Mouse (Mus musculus) bone marrow, adult 2 months (tissue): Measurements from ENCODE around the gene Cerkl. TPM values are rescaled to one million over a fixed set of nuclear protein-coding genes. Genes with fewer than 3 reads are reported as not detected.

Experiments used
- H3K27ac ChIP-seq: fragments of 200-500 bp; 2 replicates; pipeline ENCODE4 v1.5.1; 2012; ENCODE audit warnings: low read depth, mild to moderate bottlenecking, control low read depth, inconsistent platforms, low read length; ENCODE audit not compliant: control insufficient read depth, poor library complexity, insufficient read depth
- H3K4me1 ChIP-seq: fragments of 200-500 bp; 2 replicates; pipeline ENCODE4 v1.6.1; 2011; ENCODE audit warnings: low read length; ENCODE audit not compliant: control insufficient read depth, insufficient read depth
- H3K4me3 ChIP-seq: fragments of 200-500 bp; replicated peaks from 2 replicates; pipeline ENCODE3; 2011; ENCODE audit warnings: mild to moderate bottlenecking, low read depth, low read length, control low read depth; ENCODE audit not compliant: control insufficient read depth
- CTCF ChIP-seq: fragments of 200-500 bp; IDR thresholded peaks from 2 replicates; pipeline ENCODE4 v1.5.1; 2011; ENCODE audit warnings: low read length, control low read depth; ENCODE audit not compliant: control insufficient read depth, insufficient read depth
- POLR2A ChIP-seq: fragments of 200-500 bp; IDR thresholded peaks from 2 replicates; pipeline ENCODE4 v1.6.1; 2011; ENCODE audit warnings: low read depth, mild to moderate bottlenecking, control low read depth, low read length, borderline replicate concordance; ENCODE audit not compliant: control insufficient read depth
- WGBS: fragments of 180-500 bp; shearing (Covaris S2); methylation state at CpG from one replicate; pipeline ENCODE4 v1.1.7; 2018; 5-methylcytosine and 5-hydroxymethylcytosine counted together
- polyA plus RNA-seq: library from polyadenylated mRNA; stranded (reverse); fragments of >200 nt; gene quantifications from 2 replicates; pipeline ENCODE4 v1.2.4, GENCODE M21; 2011; ENCODE audit warnings: low replicate concordance; ENCODE audit not compliant: missing spikeins, insufficient read depth, insufficient read length

Gene Cerkl
- polyA plus RNA-seq, 1 experiment: 22.0 TPM

- no peak overlapping the region for H3K4me3 ChIP-seq
- TF ChIP-seq POLR2A (no peak), CTCF (no peak)
- no peaks in the 10 kb centered on the region for H3K4me1 ChIP-seq
- H3K27ac ChIP-seq: no peak overlapping the region
- 7% methylated on average over 44 of the region's 44 CpGs for WGBS
Measured at GRCm38 (mm10) chr2:79459061-79460045, 2.8 kb upstream of the Cerkl start.

DNA sequence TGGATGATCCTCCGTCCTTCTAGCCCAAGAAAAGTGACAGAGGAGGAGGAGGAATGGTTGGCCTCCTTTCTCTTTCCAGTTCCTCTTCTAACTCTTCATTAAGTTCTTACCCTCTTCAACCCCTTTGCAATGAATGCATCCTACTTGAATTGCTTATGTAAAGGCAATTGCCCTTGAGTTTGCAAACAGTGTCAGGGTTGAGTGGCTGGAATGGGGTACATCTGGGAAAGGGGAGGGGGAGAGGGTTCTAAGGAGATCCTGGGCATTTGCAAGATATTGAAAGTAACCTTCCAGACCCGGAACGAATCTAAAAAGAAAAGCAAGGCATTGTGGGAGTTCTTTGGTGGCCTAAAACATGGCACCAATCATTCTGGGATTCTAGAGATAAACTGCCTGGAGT lies 1.3 kb upstream of the Cerkl start:
- 16% methylated on average over 3 of the region's 3 CpGs for WGBS
- TF ChIP-seq CTCF: no peak
- TF ChIP-seq POLR2A: no peak
- no peaks in the 10 kb centered on the region for H3K4me1 ChIP-seq
- H3K4me3 ChIP-seq: no peak overlapping the region
- H3K27ac ChIP-seq: no peak overlapping the region

GRCm38 (mm10) chr2:79457434-79457833 lies 849 bp upstream of the Cerkl start:
- Histone ChIP-seq H3K27ac (no peak overlapping the region), H3K4me1 (no peaks in the 10 kb centered on the region), H3K4me3 (no peak overlapping the region)
- 48% methylated on average over 3 of the region's 3 CpGs for WGBS
- no peak for TF ChIP-seq CTCF
- no peak for TF ChIP-seq POLR2A

GRCm38 (mm10) chr2:79455646-79456045 lies 939 bp downstream of the Cerkl start:
- 10% methylated on average over 10 of the region's 10 CpGs for WGBS
- H3K4me3 ChIP-seq: no peak overlapping the region
- H3K27ac ChIP-seq: no peak overlapping the region
- TF ChIP-seq CTCF (no peak), POLR2A (no peak)
- no peaks in the 10 kb centered on the region for H3K4me1 ChIP-seq

- WGBS: 16% methylated on average over 15 of the region's 15 CpGs
Measured at GRCm38 (mm10) chr2:79454786-79455446, 1.7 kb downstream of the Cerkl start.

GRCm38 (mm10) chr2:79453901-79454781 lies 2.4 kb downstream of the Cerkl start:
- Histone ChIP-seq H3K4me3 (no peak overlapping the region), H3K27ac (no peak overlapping the region), H3K4me1 (no peaks in the 10 kb centered on the region)
- no peak for TF ChIP-seq POLR2A
- no peak for TF ChIP-seq CTCF
- WGBS: 6% methylated on average over 55 of the region's 55 CpGs

More at GRCm38 (mm10) chr2:79454786-79455446, 1.7 kb downstream of the Cerkl start:
- Histone ChIP-seq H3K4me1 (no peaks in the 10 kb centered on the region), H3K4me3 (no peak overlapping the region), H3K27ac (no peak overlapping the region)
- no peak for TF ChIP-seq CTCF
- no peak for TF ChIP-seq POLR2A

GRCm38 (mm10) chr2:79451438-79451837 lies 5.1 kb downstream of the Cerkl start:
- Histone ChIP-seq H3K4me3 (no peak overlapping the region), H3K4me1 (no peaks in the 10 kb centered on the region), H3K27ac (no peak overlapping the region)
- 40% methylated on average over 5 of the region's 5 CpGs for WGBS
- no peak for TF ChIP-seq POLR2A
- no peak for TF ChIP-seq CTCF
